Mouse (Mus musculus) liver, embryonic 16.5 days (tissue): ENCODE data around the gene Strap. TPM values are rescaled to one million over a fixed set of nuclear protein-coding genes. Genes with fewer than 3 reads are reported as not detected.

ENCODE experiments used
- ATAC-seq: fragments of 200-750 bp; cut with Nextera tagmentation; 2 replicates; pipeline ENCODE4 v1.8.0; 2017; ENCODE audit warnings: low read depth, mild to moderate bottlenecking, moderate number of reproducible peaks, moderate library complexity
- H3K27ac ChIP-seq: fragments of 300-500 bp; sonication (generic); 2 replicates; pipeline ENCODE4 v1.5.1; 2014; ENCODE audit warnings: mild to moderate bottlenecking, low read length
- H3K27me3 ChIP-seq: fragments of 300-500 bp; sonication (generic); 2 replicates; pipeline ENCODE4 v1.6.1; 2014; ENCODE audit warnings: low read depth, low read length, mixed read lengths; ENCODE audit not compliant: control insufficient read depth, insufficient read depth
- H3K36me3 ChIP-seq: fragments of 300-500 bp; sonication (generic); 2 replicates; pipeline ENCODE4 v1.6.1; 2014; ENCODE audit warnings: mild to moderate bottlenecking; ENCODE audit not compliant: control insufficient read depth, insufficient read depth
- H3K4me1 ChIP-seq: fragments of 300-500 bp; sonication (generic); 2 replicates; pipeline ENCODE4 v1.6.1; 2014; ENCODE audit warnings: low read depth, low read length, mixed read lengths; ENCODE audit not compliant: control insufficient read depth
- H3K4me2 ChIP-seq: fragments of 300-500 bp; sonication (generic); 2 replicates; pipeline ENCODE4 v1.6.1; 2014; ENCODE audit warnings: low read depth, low read length, mixed read lengths
- H3K4me3 ChIP-seq: fragments of 300-500 bp; sonication (generic); 2 replicates; pipeline ENCODE4 v1.5.1; 2014; ENCODE audit warnings: low read depth, mild to moderate bottlenecking, low read length
- H3K9ac ChIP-seq: fragments of 300-500 bp; sonication (generic); 2 replicates; pipeline ENCODE4 v1.6.1; 2014; ENCODE audit warnings: low read depth, low read length
- H3K9me3 ChIP-seq: fragments of 300-500 bp; sonication (generic); replicated peaks from 2 replicates; pipeline ENCODE4 v1.6.1; 2016; ENCODE audit warnings: low read length; ENCODE audit not compliant: control insufficient read depth
- WGBS: fragments of 180-500 bp; shearing (Covaris S2); extraction: QIAGEN DNeasy Blood & Tissue Kit; methylation state at CpG from one replicate; pipeline ENCODE4 v1.1.7; 2014; ENCODE audit not compliant: insufficient replicate concordance; 5-methylcytosine and 5-hydroxymethylcytosine counted together
- polyA plus RNA-seq: library from polyadenylated mRNA; unstranded; fragments of >200 nt; fragmentation: Nextera tagmentation; extraction: Ambion mirVana; gene quantifications from 2 replicates; pipeline ENCODE4 v1.2.1, GENCODE M21; 2015

The Strap gene
- polyA plus RNA-seq, 1 experiment from 2014 or later, result 58.8 TPM

DNA sequence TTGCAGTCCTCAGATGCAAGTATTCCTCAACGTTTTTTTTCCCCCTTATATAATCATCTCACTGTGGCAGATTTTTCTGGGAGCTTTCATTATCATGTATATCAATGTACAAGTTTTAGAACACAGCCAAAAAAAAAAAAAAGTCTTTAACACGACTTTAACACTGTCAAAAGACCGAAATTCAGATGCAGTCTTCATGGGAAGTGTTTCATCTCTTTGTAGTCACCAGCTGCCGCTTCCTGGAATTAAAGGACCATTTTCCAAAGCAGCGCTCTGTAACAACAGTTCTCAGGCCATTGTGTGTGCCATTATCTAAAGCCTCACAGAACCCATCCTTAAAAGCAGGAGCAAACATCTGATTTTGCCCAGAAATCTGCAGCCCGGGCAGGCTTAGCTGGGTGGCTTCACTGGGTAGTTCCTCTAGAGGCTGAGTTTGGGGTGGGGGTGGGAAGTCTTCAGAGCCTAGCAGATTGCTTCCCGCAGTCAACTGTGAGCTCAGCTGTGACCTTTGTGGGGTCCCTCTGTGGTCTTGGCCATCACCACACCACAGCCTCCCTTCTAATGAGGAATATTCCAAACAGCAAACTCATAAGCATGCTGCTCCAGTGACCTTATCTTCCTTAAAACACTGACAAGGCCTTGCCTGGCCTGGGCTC, 22.1 kb upstream of the Strap start:
- no peak overlapping the region for H3K27ac ChIP-seq
- H3K9ac ChIP-seq, result no peak overlapping the region
- no peaks in the 10 kb centered on the region for H3K9me3 ChIP-seq
- H3K4me1 ChIP-seq, result no peaks in the 10 kb centered on the region
- WGBS, result 37% methylated on average over 7 of the region's 7 CpGs
- H3K27me3 ChIP-seq, result no peaks in the 10 kb centered on the region
- H3K36me3 ChIP-seq, result no peaks in the 10 kb centered on the region
- H3K4me2 ChIP-seq, result no peak overlapping the region
- no peak overlapping the region for H3K4me3 ChIP-seq
- ATAC-seq, result peak; percentile 41

DNA sequence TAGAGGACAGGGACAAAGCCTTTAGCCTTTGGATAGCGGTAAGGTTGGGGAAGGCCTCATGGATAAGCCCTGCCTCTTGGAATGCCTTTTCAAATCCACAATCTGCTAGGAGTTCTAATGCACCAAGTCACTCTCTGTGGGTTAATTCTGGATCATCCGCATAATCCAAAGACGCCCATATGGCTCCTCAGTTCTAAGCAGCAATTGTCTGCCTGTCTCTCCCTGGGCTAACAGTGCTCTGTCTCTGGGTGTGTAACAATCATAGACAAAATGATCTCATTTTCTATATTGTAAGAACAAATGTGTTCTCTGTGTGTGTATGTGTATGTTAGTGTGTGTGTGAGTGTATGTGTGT, 21.6 kb upstream of the Strap start:
- Histone ChIP-seq H3K27ac (no peak overlapping the region), H3K9me3 (no peaks in the 10 kb centered on the region), H3K9ac (no peak overlapping the region), H3K27me3 (no peaks in the 10 kb centered on the region), H3K4me2 (no peak overlapping the region), H3K36me3 (no peaks in the 10 kb centered on the region), H3K4me3 (no peak overlapping the region), H3K4me1 (no peaks in the 10 kb centered on the region)
- 74% methylated on average over 3 of the region's 3 CpGs for WGBS
- ATAC-seq, result no peak; the same call in 1 of the 2 replicates

DNA sequence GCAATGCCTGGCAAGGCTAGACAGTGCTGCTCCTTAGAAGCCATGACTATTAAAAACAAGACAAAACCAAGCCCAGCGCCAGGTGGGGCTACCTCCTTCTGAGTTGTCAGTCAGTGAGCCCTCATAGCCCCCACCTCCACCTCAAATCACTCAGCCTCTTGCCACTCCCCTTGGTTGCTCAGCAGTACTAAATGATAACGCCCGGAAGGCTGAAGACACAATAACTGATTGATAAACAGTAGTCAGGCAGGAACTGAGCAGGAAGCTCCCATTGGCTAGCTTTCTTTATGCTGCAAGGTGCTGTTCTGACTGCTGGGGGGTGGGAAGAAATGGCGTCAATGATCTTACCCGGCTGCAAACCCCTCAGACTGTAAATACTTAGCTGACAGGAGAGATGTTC, 18.1 kb upstream of the Strap start:
- no peak overlapping the region for H3K27ac ChIP-seq
- no peak overlapping the region for H3K4me3 ChIP-seq
- H3K27me3 ChIP-seq, result no peaks in the 10 kb centered on the region
- no peaks in the 10 kb centered on the region for H3K9me3 ChIP-seq
- no peak overlapping the region for H3K9ac ChIP-seq
- 0 out of 2 replicates have a peak, but pooled peaks have one; percentile 19 for ATAC-seq
- 36% methylated on average over 5 of the region's 5 CpGs for WGBS
- no peaks in the 10 kb centered on the region for H3K4me1 ChIP-seq
- no peak overlapping the region for H3K4me2 ChIP-seq
- no peaks in the 10 kb centered on the region for H3K36me3 ChIP-seq

DNA sequence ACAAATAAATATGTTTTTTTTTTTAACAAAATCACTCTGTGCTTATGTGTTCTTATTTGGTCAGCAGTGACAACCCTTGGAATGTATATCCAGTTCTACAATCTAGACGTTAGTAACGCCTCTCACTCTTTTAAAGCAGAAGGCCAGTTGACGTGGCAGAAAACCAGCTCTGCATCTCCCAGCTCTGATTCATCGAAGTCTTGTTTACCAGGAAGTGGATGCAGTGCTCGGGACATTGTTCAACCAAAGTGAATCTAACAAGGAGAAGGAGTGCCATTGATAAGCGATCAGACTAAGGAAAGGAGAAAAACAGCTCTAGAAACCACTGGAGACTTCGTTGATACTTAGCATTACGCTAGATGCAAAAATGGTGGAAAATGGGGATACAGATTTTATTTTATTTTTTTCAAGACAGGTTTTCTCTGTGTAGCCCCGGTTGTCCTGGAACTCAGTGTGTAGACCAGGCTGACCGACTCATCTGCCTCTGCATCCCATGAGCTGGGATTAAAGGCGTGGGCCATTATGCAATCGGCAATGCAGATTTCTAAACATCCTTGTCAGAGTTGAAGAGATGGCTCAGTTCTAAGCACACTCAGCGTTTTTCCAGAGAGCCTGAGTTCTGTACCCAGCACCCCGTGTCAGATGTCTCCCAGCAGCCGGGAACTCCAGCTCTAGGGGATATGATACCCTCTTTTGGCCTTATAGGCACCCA, 12.5 kb upstream of the Strap start:
- no peak overlapping the region for H3K9ac ChIP-seq
- H3K36me3 ChIP-seq, result no peaks in the 10 kb centered on the region
- H3K27me3 ChIP-seq, result no peaks in the 10 kb centered on the region
- no peak overlapping the region for H3K4me3 ChIP-seq
- no peak overlapping the region for H3K4me2 ChIP-seq
- no peak overlapping the region for H3K27ac ChIP-seq
- H3K4me1 ChIP-seq, result no peaks in the 10 kb centered on the region
- no peaks in the 10 kb centered on the region for H3K9me3 ChIP-seq
- no peak for ATAC-seq
- 65% methylated on average over 15 of the region's 15 CpGs for WGBS

DNA sequence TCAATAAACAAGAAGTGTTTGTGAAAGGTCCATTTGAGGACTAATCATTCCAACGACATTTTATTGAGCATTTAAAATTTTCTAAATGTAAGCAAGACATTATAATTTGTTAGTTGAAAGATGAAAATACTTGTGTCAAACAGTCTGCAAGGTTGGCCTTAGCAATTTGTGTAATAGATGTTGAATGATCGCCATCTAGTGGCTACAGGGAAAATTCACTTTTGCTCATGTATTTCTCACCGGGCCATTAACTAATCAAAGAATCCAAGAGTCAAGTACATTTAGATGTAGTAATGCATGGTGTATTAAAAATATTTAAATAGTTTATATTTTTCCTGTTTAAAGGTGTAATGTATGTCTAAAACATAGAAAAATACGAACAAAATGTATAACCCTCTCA, 11.0 kb upstream of the Strap start:
- WGBS, result 6% methylated on average over 4 of the region's 4 CpGs
- no peaks in the 10 kb centered on the region for H3K9me3 ChIP-seq
- no peak for ATAC-seq
- H3K4me3 ChIP-seq, result no peak overlapping the region
- H3K27ac ChIP-seq, result no peak overlapping the region
- no peak overlapping the region for H3K4me2 ChIP-seq
- H3K9ac ChIP-seq, result no peak overlapping the region
- no peaks in the 10 kb centered on the region for H3K36me3 ChIP-seq
- no peaks in the 10 kb centered on the region for H3K27me3 ChIP-seq
- no peaks in the 10 kb centered on the region for H3K4me1 ChIP-seq

DNA sequence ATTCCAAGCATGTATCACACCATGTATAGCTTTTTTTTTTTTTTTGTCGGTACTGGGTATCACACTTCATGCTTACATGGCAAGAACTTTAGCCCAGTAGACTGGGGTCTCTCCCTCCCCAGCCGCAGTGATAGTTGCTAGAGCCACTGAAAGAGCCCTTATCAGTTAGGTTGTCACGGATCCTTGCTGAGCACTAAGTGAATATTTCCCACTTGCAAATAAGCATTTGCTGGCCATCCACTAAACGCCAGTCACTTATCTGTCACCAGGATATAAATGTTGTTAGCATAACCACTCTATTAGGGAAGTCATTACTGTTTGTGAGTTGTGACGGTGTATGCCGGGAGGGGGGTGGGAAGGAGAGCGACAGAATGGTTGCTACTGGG, 425 bp upstream of the Strap start:
- Histone ChIP-seq H3K9ac (peak overlapping the region; percentile 61), H3K4me3 (peak overlapping the region; percentile 89), H3K9me3 (no peaks in the 10 kb centered on the region), H3K4me1 (peaks cover 19% of the 10 kb centered on the region), H3K27me3 (no peaks in the 10 kb centered on the region), H3K27ac (peak overlapping the region; percentile 53; the same call in 1 of the 2 replicates), H3K36me3 (peaks cover 2% of the 10 kb centered on the region), H3K4me2 (peak overlapping the region; percentile 99)
- WGBS, result under 1% methylated on average over 7 of the region's 7 CpGs
- ATAC-seq, result peak; percentile 9; the same call in 1 of the 2 replicates

DNA sequence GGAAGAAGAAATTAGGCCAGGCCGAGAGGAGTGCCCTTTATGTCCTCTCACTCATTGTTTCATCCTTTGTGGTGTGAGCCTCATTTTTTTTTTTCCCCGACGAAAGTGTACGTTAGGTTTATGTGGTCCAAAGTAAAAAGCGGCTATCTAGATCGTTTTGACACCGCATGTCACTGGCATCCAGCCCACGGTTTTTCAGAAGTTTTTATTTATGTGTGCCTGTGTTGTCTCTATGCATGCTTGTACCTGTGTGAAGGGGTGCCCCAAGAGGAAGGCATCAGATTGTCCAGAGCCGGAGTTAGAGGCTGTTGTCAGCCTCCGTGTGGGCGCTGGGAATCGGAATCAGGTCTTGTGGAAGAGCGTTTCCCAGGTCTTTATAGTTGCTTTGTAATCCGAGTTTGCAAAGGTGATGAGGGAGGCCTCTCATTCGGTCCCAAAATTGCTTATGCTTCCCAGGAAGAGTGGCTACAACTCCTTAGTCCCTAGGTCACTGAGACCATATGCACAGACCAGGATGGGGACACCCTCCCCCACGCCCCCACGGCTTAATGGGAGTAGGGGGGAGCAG, 877 bp downstream of the Strap start:
- peak overlapping the region; percentile 99 for H3K4me2 ChIP-seq
- peak overlapping the region; percentile 93 for H3K9ac ChIP-seq
- H3K36me3 ChIP-seq, result peaks cover 15% of the 10 kb centered on the region
- H3K9me3 ChIP-seq, result no peaks in the 10 kb centered on the region
- no peak for ATAC-seq
- H3K27me3 ChIP-seq, result no peaks in the 10 kb centered on the region
- H3K27ac ChIP-seq, result peak overlapping the region; percentile 84
- WGBS, result 6% methylated on average over 17 of the region's 17 CpGs
- peaks cover 20% of the 10 kb centered on the region for H3K4me1 ChIP-seq
- peak overlapping the region; percentile 89 for H3K4me3 ChIP-seq

DNA sequence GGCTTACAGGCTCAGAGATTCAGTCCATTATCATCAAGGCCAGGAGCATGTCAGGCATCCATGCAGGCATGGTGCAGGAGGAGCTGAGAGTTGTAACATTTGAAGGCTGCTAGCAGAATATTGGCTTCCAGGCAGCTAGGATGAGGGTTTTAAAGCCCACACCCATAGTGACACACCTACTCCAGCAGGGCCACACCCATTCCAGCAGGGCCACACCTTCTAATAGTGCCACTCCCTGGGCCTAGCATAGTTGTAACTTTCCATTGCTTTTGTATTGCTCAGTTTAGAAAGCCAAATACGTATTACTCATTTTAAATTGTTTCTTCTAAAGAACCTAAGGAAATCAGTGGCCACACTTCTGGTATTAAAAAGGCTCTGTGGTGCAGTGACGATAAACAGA, 6.1 kb downstream of the Strap start:
- peaks cover 44% of the 10 kb centered on the region for H3K36me3 ChIP-seq
- no peaks in the 10 kb centered on the region for H3K27me3 ChIP-seq
- H3K27ac ChIP-seq, result no peak overlapping the region
- no peaks in the 10 kb centered on the region for H3K9me3 ChIP-seq
- peaks cover 15% of the 10 kb centered on the region for H3K4me1 ChIP-seq
- no peak overlapping the region for H3K4me2 ChIP-seq
- ATAC-seq, result peak; percentile 74
- 90% methylated on average over 2 of the region's 2 CpGs for WGBS
- no peak overlapping the region for H3K4me3 ChIP-seq
- no peak overlapping the region for H3K9ac ChIP-seq

DNA sequence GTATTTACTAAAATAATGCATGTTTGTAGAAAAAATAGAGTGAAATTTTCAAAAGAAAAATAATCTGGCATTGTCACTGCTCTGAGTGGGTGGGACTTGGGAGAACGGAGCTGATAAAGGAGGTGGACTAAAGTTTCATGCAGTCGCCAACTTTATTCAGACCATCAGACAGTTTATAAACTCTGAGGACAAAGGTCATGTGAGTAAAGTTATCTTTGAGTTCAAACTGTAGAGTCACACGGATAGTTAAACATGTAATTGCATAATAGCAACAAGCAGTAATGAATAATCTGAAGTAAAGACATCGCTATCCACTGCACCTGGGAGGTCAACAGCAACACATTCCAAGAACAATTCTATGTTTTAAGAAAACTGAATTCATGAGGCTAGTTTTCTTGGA, 9.8 kb downstream of the Strap start:
- Histone ChIP-seq H3K4me3 (no peak overlapping the region), H3K9ac (no peak overlapping the region; the same call in 1 of the 2 replicates), H3K36me3 (peaks cover 60% of the 10 kb centered on the region), H3K27ac (no peak overlapping the region), H3K4me2 (no peak overlapping the region), H3K4me1 (peaks cover 5% of the 10 kb centered on the region), H3K27me3 (no peaks in the 10 kb centered on the region), H3K9me3 (no peaks in the 10 kb centered on the region)
- peak; percentile 31; the same call in 1 of the 2 replicates for ATAC-seq
- 63% methylated on average over 4 of the region's 4 CpGs for WGBS
